Mouse (Mus musculus): ENCODE measurements around the gene Gtpbp1. TPM values are rescaled to one million over a fixed set of nuclear protein-coding genes. Genes with fewer than 3 reads are reported as not detected.

The Gtpbp1 gene
- polyA plus RNA-seq, 1 experiment: 23.6 TPM

DNA sequence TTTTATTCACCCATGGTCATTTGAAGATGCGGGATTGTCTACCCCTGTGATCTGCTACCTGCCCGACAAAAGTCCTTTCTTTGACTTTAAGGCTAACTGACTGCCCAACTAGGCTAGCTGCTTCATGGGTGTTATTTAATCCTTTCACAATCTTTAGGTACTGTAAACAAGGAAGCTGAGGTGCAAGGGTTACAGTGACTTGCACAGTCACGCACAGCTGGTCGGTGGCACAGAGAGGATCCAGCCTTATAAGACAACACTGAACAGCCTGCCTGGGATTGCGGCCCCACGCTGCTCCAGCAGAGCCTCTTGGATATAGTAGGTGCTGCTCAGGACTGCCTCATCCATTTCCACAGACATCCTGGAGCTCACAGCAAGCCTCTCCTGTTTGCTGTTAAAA is 7.5 kb upstream of the Gtpbp1 start:
- Histone ChIP-seq H3K27me3 (ENCODE audit: control insufficient read depth) (no peaks in the 10 kb centered on the region), H3K36me3 (ENCODE audit: control insufficient read depth) (peaks cover 68% of the 10 kb centered on the region), H3K4me1 (ENCODE audit: control insufficient read depth) (peaks cover 74% of the 10 kb centered on the region), H3K9me3 (ENCODE audit: control insufficient read depth, low read length) (no peaks in the 10 kb centered on the region), H3K4me3 (replicated peaks) (peak overlapping the region; percentile 89)
- TF ChIP-seq GATA1 (IDR thresholded peaks at IDR 0.05; ENCODE audit: low read length) (no peak), TAL1 (IDR thresholded peaks at IDR 0.05; ENCODE audit: low read length) (no peak)

DNA sequence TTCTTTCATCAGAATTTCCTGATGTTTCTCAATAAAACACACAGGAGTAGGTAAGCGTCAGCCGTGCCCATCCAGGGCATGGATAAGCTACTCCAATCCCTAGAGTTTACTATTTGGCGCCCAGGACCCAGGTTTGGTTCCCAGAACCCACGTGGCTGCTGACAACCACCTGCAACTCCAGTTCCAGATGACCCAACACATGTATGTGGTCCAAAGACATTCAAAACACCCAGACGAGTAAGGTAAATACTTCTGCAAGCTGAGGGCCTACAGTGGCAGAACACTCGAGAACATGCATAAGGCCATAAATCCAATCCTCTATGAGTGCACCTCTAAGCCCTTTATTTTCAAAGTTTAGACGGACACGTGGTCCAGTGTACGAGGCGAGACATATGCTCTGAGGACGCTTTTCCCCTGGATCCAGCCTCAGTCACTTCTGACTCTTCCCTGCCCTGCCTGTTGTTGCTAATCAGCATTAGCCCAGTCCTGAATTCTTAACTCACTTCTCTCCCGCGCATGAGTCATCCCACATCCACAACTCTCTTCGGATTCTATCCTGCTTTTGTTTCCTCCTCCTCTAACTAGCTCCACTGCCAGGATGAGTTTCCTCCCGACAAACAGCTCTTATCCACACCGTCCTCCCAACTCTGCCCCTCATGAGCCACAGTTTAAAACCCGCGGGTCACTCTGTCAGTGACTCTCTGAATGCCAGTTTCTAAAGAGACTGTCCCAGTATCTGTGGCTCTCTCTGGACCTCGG is 6.8 kb upstream of the Gtpbp1 start:
- H3K36me3 ChIP-seq (ENCODE audit: control insufficient read depth): peaks cover 61% of the 10 kb centered on the region
- peak overlapping the region; percentile 89 for H3K4me3 ChIP-seq (replicated peaks)
- H3K9me3 ChIP-seq (ENCODE audit: control insufficient read depth, low read length): no peaks in the 10 kb centered on the region
- TF ChIP-seq TAL1 (IDR thresholded peaks at IDR 0.05; ENCODE audit: low read length) (no peak), GATA1 (IDR thresholded peaks at IDR 0.05; ENCODE audit: low read length) (no peak)
- peaks cover 81% of the 10 kb centered on the region for H3K4me1 ChIP-seq (ENCODE audit: control insufficient read depth)
- H3K27me3 ChIP-seq (ENCODE audit: control insufficient read depth): no peaks in the 10 kb centered on the region

- peaks cover 84% of the 10 kb centered on the region for H3K4me1 ChIP-seq (ENCODE audit: control insufficient read depth)
- no peaks in the 10 kb centered on the region for H3K9me3 ChIP-seq (ENCODE audit: control insufficient read depth, low read length)
- H3K4me3 ChIP-seq (replicated peaks): peak overlapping the region; percentile 89
- peaks cover 56% of the 10 kb centered on the region for H3K36me3 ChIP-seq (ENCODE audit: control insufficient read depth)
- H3K27me3 ChIP-seq (ENCODE audit: control insufficient read depth): no peaks in the 10 kb centered on the region
- TF ChIP-seq GATA1 (IDR thresholded peaks at IDR 0.05; ENCODE audit: low read length) (no peak), TAL1 (IDR thresholded peaks at IDR 0.05; ENCODE audit: low read length) (no peak)
These were observed 6.0 kb upstream of the Gtpbp1 start for GRCm38 (mm10) chr15:79684616-79685015.

GRCm38 (mm10) chr15:79685141-79685641 is 5.5 kb upstream of the Gtpbp1 start:
- peak overlapping the region; percentile 89 for H3K4me3 ChIP-seq (replicated peaks)
- TF ChIP-seq TAL1 (IDR thresholded peaks at IDR 0.05; ENCODE audit: low read length) (no peak), GATA1 (IDR thresholded peaks at IDR 0.05; ENCODE audit: low read length) (no peak)
- peaks cover 88% of the 10 kb centered on the region for H3K4me1 ChIP-seq (ENCODE audit: control insufficient read depth)

DNA sequence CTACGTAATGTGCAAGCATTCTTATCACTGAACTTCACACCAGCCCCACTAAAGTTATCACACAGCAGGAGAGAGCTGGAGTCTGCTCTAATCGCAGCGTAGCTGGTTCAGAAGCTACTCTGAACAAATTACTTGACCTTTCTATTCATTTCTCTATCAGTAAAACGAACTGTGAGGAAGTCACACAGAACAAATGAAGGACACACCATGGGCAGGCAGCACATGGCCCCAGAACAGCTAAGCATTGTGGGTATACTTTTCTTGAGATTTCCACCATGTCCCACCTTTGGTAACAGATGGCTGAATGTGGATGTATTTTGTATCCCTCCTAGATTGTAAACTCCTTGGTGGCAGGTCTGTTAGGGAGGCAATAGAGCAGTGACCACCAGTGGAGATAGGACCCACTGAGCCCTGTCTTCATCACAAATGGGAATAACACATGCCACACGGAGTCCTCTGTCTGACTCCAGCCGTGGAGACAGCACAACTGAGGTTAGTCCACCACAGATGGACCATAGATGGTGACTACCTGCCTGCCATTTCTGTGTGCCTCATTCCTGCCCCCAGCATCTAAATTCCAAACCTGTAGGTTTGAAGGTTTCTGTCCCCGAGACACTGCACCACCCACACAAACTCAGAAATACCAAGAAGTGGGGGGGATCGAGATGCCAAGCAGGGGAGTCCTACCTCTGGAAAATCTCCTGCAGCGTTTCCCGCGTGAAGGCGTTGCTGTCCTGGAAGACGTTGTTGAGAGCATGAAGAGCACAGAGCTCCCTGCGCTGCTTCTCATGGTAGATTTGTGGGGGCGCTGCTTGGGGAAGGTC is 4.4 kb upstream of the Gtpbp1 start:
- Histone ChIP-seq H3K36me3 (ENCODE audit: control insufficient read depth) (peaks cover 41% of the 10 kb centered on the region), H3K27me3 (ENCODE audit: control insufficient read depth) (no peaks in the 10 kb centered on the region), H3K4me1 (ENCODE audit: control insufficient read depth) (peaks cover 80% of the 10 kb centered on the region), H3K9me3 (ENCODE audit: control insufficient read depth, low read length) (no peaks in the 10 kb centered on the region), H3K4me3 (replicated peaks) (peak overlapping the region; percentile 89)
- TF ChIP-seq TAL1 (IDR thresholded peaks at IDR 0.05; ENCODE audit: low read length): peak; percentile 51; the same call in 2 of the 3 replicates
- peak; percentile 41; the same call in 1 of the 2 replicates for TF ChIP-seq GATA1 (IDR thresholded peaks at IDR 0.05; ENCODE audit: low read length)

More at GRCm38 (mm10) chr15:79685141-79685641, 5.5 kb upstream of the Gtpbp1 start:
- no peaks in the 10 kb centered on the region for H3K9me3 ChIP-seq (ENCODE audit: control insufficient read depth, low read length)
- no peaks in the 10 kb centered on the region for H3K27me3 ChIP-seq (ENCODE audit: control insufficient read depth)
- peaks cover 52% of the 10 kb centered on the region for H3K36me3 ChIP-seq (ENCODE audit: control insufficient read depth)

- TF ChIP-seq GATA1 (IDR thresholded peaks at IDR 0.05; ENCODE audit: low read length) (no peak), TAL1 (IDR thresholded peaks at IDR 0.05; ENCODE audit: low read length) (no peak)
- peaks cover 79% of the 10 kb centered on the region for H3K4me1 ChIP-seq (ENCODE audit: control insufficient read depth)
- no peaks in the 10 kb centered on the region for H3K27me3 ChIP-seq (ENCODE audit: control insufficient read depth)
These were observed 3.5 kb upstream of the Gtpbp1 start for GRCm38 (mm10) chr15:79687175-79687574.

GRCm38 (mm10) chr15:79687646-79688267 is 2.9 kb upstream of the Gtpbp1 start, which contains the start of gene Josd1:
Gene Josd1, minus strand, starts transcription at chr15:79687919.
- Histone ChIP-seq H3K9me3 (ENCODE audit: control insufficient read depth, low read length) (no peaks in the 10 kb centered on the region), H3K27me3 (ENCODE audit: control insufficient read depth) (no peaks in the 10 kb centered on the region), H3K4me1 (ENCODE audit: control insufficient read depth) (peaks cover 79% of the 10 kb centered on the region), H3K4me3 (replicated peaks) (peak within 1 kb of the TSS; percentile 89), H3K36me3 (ENCODE audit: control insufficient read depth) (peaks cover 31% of the 10 kb centered on the region)
- TF ChIP-seq TAL1 (IDR thresholded peaks at IDR 0.05; ENCODE audit: low read length) (no peak), GATA1 (IDR thresholded peaks at IDR 0.05; ENCODE audit: low read length) (no peak)

More at GRCm38 (mm10) chr15:79687175-79687574, 3.5 kb upstream of the Gtpbp1 start:
- Histone ChIP-seq H3K36me3 (ENCODE audit: control insufficient read depth) (peaks cover 35% of the 10 kb centered on the region), H3K4me3 (replicated peaks) (peak overlapping the region; percentile 89), H3K9me3 (ENCODE audit: control insufficient read depth, low read length) (no peaks in the 10 kb centered on the region)

- no peaks in the 10 kb centered on the region for H3K27me3 ChIP-seq (ENCODE audit: control insufficient read depth)
- peak overlapping the region; percentile 89 for H3K4me3 ChIP-seq (replicated peaks)
- no peak for TF ChIP-seq GATA1 (IDR thresholded peaks at IDR 0.05; ENCODE audit: low read length)
- TF ChIP-seq TAL1 (IDR thresholded peaks at IDR 0.05; ENCODE audit: low read length): no peak
- H3K4me1 ChIP-seq (ENCODE audit: control insufficient read depth): peaks cover 79% of the 10 kb centered on the region
- no peaks in the 10 kb centered on the region for H3K9me3 ChIP-seq (ENCODE audit: control insufficient read depth, low read length)
- peaks cover 33% of the 10 kb centered on the region for H3K36me3 ChIP-seq (ENCODE audit: control insufficient read depth)
These were observed 2.2 kb upstream of the Gtpbp1 start for GRCm38 (mm10) chr15:79688268-79688956.

All from erythroblast, embryonic 14.5 days (primary cell).